Mouse (Mus musculus) left cerebral cortex, adult 8-10 months (tissue): Measurements from ENCODE around the gene Cox6b1. TPM values are rescaled to one million over a fixed set of nuclear protein-coding genes. Genes with fewer than 3 reads are reported as not detected.

Experiments
- DNase-seq, 2 experiments: peaks; one replicate each; pipeline ENCODE4 v3.0.0; 2022; ENCODE audit warnings: low spot score in 2 of 2
- total RNA-seq, 4 experiments: library from RNA; stranded (reverse); gene quantifications; 2 replicates each; pipeline ENCODE4 v1.2.4; 2022

Gene Cox6b1
- total RNA-seq, 4 experiments from 2014 or later: 641 to 753 (median 694) TPM

GRCm38 (mm10) chr7:30610043-30610442, 15.9 kb downstream of the Cox6b1 start:
- no peak for DNase-seq

GRCm38 (mm10) chr7:30608476-30608875, 17.5 kb downstream of the Cox6b1 start:
- DNase-seq: no peak

- no peak for DNase-seq
Measured at GRCm38 (mm10) chr7:30607706-30608309, 18.1 kb downstream of the Cox6b1 start.

- no peak for DNase-seq
Measured at GRCm38 (mm10) chr7:30604944-30605343, 21.0 kb downstream of the Cox6b1 start.

GRCm38 (mm10) chr7:30604424-30604823, 21.5 kb downstream of the Cox6b1 start:
- no peak for DNase-seq

GRCm38 (mm10) chr7:30602583-30602982, 23.4 kb downstream of the Cox6b1 start:
- no peak for DNase-seq

GRCm38 (mm10) chr7:30600651-30601050, 25.3 kb downstream of the Cox6b1 start:
- DNase-seq: no peak

GRCm38 (mm10) chr7:30599933-30600353, 26.0 kb downstream of the Cox6b1 start:
- DNase-seq: peak; percentile 75 to 93

- no peak for DNase-seq
Measured at GRCm38 (mm10) chr7:30598786-30599185, 27.2 kb downstream of the Cox6b1 start, which contains the start of gene Zbtb32. Gene Zbtb32 (minus strand): TSS chr7:30598909.

GRCm38 (mm10) chr7:30596811-30597210, 29.1 kb downstream of the Cox6b1 start:
- no peak for DNase-seq

- DNase-seq: no peak
Measured at GRCm38 (mm10) chr7:30596093-30596492, 29.9 kb downstream of the Cox6b1 start.

- no peak for DNase-seq
Measured at GRCm38 (mm10) chr7:30594510-30595024, 31.4 kb downstream of the Cox6b1 start.

- DNase-seq: no peak
Measured at GRCm38 (mm10) chr7:30593579-30594509, 32.1 kb downstream of the Cox6b1 start.

- no peak for DNase-seq
Measured at GRCm38 (mm10) chr7:30592772-30593423, 33.1 kb downstream of the Cox6b1 start.

GRCm38 (mm10) chr7:30591605-30591951, 34.4 kb downstream of the Cox6b1 start:
- DNase-seq: no peak

GRCm38 (mm10) chr7:30590927-30591604, 34.9 kb downstream of the Cox6b1 start:
- no peak for DNase-seq

- peak in 1 of 2 experiments; percentile 72 for DNase-seq
Measured at GRCm38 (mm10) chr7:30589435-30590301, 36.3 kb downstream of the Cox6b1 start.

- peak; percentile 89 to 98 for DNase-seq
Measured at GRCm38 (mm10) chr7:30588676-30589434, 37.1 kb downstream of the Cox6b1 start, which contains the start of gene Kmt2b. Gene Kmt2b (minus strand): TSS chr7:30588726.
